Mouse (Mus musculus): Measurements from ENCODE around the gene Pde4d.

DNA sequence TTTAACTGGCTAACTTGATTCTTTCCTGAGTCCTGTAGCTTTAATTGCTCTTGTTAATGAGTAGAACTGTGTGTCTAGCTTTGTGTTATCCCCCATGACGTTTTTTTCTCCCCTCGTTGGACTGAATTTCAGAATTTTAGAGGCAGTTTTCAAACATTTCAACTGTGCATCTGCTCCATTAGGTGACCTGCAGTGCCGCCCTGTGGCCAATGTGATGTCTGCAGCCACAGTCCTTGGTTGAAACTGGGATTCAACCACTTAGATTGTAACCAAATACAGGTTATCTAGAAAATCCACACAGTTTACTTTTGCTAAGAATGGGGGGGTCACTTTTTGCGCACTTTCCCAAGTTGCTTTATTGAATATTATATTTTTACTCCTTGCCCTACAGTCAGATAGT lies 760.7 kb downstream of the Pde4d start:
- TF ChIP-seq CTCF (IDR thresholded peaks at IDR 0.05; ENCODE audit: borderline replicate concordance, insufficient read depth, low read depth, low read length) (peak; percentile 92), POLR2A (IDR thresholded peaks at IDR 0.05; ENCODE audit: borderline replicate concordance, insufficient read depth, low read length) (no peak)
